Mouse (Mus musculus): ENCODE measurements around the gene Maml3.

Maml3 gene

DNA sequence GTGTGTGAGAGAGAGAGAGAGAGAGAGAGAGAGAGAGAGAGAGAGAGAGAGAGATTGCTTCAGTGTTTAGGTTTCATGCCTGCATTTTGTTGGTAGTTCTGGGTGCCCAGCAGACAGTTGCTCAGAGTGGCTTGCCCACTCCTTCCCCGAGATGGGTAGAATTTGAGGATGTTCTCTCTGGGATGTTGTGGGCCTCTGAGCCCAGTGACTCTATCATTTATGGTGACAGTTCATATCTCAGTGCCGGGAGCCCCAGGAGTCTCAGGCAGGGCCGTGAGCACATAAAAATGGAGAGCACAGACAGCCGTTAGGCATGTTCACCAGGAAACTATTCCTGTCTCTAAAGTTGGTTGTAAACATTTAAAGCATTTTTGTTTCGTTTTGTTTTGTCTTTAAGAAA is 443.5 kb downstream of the Maml3 start:
- in situ Hi-C loops (cut with MboI), result no loop called here

DNA sequence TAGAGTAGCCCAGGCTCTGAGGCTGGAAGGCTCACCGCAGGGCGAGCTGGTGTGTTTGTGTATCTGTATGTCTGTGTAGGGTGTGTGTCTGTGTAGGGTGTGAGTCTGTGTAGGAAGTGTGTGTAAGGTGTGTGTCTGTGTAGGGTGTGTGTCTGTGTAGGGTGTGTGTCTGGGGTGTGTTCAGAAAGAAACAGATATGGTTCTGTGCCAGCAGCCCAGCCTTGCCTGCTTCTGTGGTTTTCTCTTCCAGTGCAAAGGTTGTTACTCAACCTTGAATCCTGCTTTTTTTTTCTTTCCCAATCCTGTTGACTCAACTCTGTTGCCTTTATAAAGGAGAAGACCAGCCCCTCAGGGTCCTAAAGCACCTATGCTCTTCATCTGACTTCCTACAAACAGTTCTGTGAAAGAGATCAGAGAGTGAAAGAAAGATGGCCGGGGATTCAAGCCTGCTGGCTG is 444.0 kb downstream of the Maml3 start:
- in situ Hi-C loops (cut with MboI), result no loop called here

- in situ Hi-C loops (cut with MboI), result no loop called here
Measured at GRCm38 (mm10) chr3:51660060-51660459, 444.8 kb downstream of the Maml3 start, which contains the start of gene Mgst2. Mgst2 (plus strand) TSS chr3:51660360.

DNA sequence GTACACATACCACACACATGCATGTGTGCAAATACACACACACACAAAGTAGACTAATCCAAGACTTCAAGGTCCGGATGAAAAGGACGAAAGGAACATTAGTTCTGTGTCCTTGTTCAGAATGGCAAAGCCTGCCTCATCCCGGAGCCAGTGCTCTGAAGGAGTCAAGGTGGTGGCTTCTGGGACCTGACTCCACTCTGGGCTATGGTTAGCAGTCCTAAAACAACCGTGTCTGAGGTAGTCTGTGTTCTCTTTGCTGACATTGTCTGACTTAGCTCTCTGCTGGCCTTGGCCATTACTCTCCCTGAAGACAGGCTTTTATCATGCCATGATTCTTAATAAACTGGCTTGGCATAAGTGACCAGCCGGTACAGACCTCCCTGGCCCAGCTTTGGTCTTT is 445.5 kb downstream of the Maml3 start:
- in situ Hi-C loops (cut with MboI), result no loop called here

DNA sequence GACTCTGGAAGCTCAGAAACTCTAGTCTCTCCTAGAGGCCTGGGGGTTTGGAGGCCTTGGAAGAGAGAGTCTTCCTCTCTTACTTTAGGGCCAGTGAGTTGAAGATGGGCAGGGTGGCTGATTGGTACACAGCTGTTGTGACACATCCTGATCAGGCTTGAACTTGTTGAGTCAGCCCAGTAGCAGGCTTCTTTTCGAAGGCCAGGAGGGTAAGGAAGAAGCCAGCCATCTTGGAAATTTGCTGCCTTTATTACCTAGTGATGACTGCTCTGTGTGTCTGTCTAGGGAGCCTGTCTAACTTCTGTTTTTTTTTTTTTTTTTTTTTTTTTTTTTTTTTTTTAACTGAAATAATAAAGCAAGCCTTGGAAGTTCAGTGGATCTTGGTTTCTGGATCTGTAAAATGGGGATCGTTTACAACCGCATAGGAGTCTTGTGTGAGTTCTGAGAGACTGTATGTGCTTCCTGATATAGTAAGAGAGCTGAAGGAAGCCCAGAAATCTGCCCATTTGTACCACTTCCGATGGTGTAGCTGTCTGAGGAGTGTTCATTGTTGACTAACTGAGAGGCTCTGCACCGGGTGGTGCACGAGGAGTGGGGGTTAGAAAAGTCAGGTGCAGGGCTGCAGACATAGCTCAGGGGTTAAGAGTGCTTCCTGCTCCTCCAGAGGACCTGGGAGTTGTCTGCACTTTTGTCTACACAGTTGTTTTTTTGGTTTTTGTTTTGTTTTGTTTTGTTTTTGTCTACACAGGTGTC is 450.4 kb downstream of the Maml3 start:
- in situ Hi-C loops (cut with MboI), result no loop called here

DNA sequence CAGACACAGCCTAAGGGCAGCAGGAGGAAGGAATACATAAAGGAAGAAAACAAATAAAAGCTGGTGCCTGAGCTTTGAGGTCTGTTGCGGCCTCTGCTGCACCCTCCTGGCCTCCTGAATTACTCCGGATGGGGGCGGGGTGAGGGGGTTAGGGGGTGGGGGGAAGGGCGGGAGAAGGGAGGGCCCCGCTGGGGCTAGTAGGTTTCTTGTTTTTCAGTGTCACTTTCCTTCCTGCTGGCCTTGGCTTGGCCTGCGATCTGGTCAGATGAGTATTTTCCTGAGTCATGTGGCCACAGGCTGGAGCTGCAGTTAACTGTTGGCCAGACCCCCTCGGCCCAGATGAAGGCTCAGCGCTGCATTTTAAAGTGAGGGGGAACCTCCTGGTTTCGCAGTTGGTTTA is 452.2 kb downstream of the Maml3 start:
- in situ Hi-C loops (cut with MboI), result no loop called here

DNA sequence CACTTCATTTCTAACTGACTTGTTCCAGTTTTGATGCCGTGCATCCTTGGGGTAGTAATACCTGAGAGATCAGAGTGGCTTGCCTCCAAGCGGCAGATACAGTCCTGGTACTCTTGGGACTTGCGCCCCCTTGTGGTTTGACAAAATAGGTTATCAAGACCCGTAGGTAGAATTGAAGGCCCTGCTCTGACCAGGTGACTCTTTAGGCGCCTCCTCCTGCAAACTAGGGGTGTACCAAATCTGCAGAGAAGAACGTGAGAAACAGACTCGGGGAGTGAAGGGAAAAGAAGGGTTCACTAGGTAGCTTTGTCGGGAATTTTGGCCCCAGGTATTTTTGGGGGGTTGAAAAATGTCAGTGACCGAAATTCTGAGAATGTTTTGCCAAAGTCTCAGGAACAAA is 452.6 kb downstream of the Maml3 start:
- in situ Hi-C loops (cut with MboI), result no loop called here

DNA sequence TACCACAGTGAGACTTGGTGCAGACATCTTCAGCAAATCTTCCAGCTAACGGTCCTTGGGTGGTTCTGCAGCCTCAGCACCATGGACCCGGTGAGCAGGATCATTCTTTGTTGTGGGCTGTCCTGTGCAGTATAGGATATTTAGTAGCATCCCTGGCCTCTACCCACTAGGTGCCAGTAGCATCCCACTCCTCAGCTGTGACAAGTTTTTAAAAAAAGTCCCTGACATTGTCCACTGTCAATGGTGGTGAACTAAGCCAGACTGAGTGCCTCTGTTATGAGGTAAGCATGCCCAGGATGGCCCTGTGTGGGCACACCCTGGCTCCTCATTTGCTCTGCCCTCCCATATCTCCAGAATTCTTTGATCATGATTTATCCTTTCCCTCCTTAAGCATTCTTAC is 453.7 kb downstream of the Maml3 start:
- in situ Hi-C loops (cut with MboI), result no loop called here

- in situ Hi-C loops (cut with MboI), result no loop called here
Measured at GRCm38 (mm10) chr3:51649986-51650385, 454.9 kb downstream of the Maml3 start.

DNA sequence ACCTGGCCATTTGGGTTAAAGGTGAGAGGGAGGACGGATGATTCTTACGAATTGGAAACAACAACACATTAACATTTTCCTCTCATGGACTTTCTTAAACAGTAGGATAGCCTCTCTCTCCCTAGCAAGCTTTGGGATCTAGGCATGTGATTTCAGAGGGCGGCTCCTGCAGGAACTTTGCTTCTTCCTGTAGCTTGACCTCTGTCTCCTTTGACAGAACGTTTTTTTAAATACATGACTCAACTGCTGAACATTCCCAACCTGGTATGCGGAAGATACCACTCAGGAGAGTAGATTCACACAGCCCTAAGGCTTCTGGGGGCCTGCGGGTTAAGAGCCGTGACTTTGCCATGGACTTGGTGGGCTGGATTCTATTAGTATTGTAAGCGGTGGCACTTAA is 455.4 kb downstream of the Maml3 start:
- in situ Hi-C loops (cut with MboI), result no loop called here

DNA sequence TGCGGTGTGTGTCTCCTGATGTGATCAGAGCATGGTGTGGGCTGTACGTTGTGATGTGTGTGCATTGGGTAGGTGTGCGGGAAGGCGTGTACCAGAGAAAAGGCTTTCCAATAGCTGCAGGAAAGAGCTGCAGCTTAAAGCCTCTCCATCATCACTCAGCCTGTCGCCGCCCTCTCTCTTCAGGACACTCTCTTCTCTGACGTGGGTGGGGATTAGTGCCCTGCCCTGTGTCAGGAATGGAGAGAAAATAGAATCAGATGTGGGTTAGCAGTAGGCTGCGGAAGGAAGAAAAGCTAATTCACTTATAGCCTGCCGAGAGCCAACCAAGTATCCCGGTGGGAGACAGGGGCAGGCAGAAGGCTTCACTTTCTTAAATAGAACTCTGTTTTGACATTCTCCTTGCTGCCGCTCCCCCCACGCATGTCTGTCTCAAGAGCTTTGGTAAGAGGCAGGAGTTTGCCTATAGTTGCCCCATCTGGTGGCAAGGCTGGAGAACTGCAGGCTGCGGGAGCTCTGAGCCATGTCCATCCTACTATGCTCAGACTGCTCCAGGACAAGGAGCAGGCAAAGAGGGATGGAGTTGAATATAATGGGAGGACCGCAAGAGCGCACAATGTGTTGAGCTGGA is 456.7 kb downstream of the Maml3 start:
- in situ Hi-C loops (cut with MboI), result no loop called here

GRCm38 (mm10) chr3:51647356-51647755 is 457.5 kb downstream of the Maml3 start:
- in situ Hi-C loops (cut with MboI), result no loop called here

GRCm38 (mm10) chr3:51646301-51646700 is 458.6 kb downstream of the Maml3 start:
- in situ Hi-C loops (cut with MboI), result no loop called here

- in situ Hi-C loops (cut with MboI), result no loop called here
Measured at GRCm38 (mm10) chr3:51645484-51645883, 459.4 kb downstream of the Maml3 start.

- in situ Hi-C loops (cut with MboI), result no loop called here
Measured at GRCm38 (mm10) chr3:51638260-51638659, 466.6 kb downstream of the Maml3 start.

DNA sequence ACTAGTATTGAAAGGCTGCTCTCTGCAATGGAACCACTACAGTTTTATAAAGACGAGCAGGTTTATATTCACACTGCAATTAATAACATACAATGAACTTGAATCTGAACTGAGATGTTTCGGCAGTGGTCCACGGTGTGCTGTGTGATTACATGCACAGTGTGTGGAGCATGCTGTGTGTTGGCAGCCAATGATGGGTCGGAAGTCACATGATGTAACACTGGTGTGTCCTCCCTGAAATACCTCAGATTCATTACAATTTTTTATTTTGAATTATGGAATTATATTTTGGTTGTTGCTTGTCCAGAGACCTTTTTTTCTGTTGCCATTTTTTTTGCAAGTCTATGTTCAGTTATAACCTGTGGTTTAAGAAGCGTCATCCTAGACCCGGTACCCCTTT is 467.6 kb downstream of the Maml3 start:
- in situ Hi-C loops (cut with MboI), result no loop called here

DNA sequence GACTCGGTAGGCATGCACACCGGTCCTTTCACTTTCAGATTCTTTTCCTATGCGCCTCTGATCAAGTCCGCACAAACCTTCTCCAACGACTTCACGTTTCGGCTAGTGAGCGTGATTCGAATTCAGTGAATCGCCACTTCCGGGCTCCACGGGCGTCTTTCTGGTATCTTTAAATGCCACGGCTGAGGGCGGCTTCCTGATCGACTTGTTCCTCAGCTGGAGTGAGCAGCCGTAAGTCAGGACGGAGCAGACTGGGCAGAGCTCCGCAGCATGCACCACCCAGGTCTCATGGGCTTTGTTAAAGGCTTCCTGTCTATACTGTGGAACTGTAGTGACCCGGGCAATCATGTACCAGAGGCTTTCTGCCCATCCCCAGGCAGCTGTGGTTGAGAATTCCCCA is 468.2 kb downstream of the Maml3 start:
- in situ Hi-C loops (cut with MboI), result no loop called here

- in situ Hi-C loops (cut with MboI), result no loop called here
Measured at GRCm38 (mm10) chr3:51635960-51636359, 468.9 kb downstream of the Maml3 start.

Data from mature B cell (primary cell).